Mouse (Mus musculus) neutrophil, adult 5-6 weeks (primary cell): ENCODE data around the gene Traf3. TPM values are rescaled to one million over a fixed set of nuclear protein-coding genes. Genes with fewer than 3 reads are reported as not detected.

Source experiments
- ATAC-seq: fragments of 151-379, 151-347 bp; 2 replicates; pipeline ENCODE4 v1.8.0; 2017; ENCODE audit warnings: mild to moderate bottlenecking, moderate TSS enrichment; ENCODE audit not compliant: insufficient number of reproducible peaks, poor library complexity, low FRiP score, severe bottlenecking; ENCODE audit errors: extremely low read depth
- total RNA-seq: library from RNA; stranded (forward); fragments of 200-1000 nt; gene quantifications from 2 replicates; pipeline ENCODE4 v1.2.3, GENCODE M21; 2017

Gene Traf3
- total RNA-seq, 1 experiment from 2014 or later, result 58.0 TPM

DNA sequence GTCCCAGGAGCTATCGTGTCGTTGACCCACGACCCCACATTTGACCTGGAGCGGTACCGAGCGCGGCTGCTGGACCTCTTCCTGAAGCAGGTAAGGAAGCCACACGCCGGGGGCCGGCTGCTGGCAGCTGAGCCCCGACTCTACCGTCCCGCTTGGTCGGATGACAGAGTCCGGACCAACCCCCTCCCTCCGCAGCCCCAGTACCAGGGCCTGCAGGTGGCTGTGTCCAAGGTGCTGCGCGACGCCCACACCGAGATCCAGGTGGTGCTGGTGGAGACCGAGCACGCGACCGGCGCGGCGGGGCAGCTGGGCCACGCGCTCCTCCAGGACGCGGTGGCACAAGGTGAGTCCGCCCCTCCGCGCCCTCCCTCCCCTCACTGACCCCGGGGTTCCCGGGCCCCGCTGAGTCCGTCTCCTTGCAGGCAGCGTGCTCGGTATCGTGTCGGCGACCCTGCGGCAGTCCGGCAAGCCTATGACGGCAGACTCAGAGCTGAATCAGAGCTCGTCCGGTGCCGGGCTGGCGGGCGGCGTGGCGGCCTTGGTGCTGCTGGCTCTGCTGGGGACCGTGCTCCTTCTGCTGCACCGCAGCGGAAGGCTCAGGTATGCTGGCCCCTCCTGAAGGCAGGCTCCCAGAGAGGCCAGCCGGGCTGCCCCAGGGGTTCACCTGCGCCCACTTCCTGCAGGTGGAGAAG lies 109.1 kb downstream of the Traf3 start:
- no peak for ATAC-seq

- ATAC-seq, result no peak
Measured at GRCm38 (mm10) chr12:111276371-111276770, 110.2 kb downstream of the Traf3 start.

GRCm38 (mm10) chr12:111283573-111283972 lies 117.4 kb downstream of the Traf3 start:
- ATAC-seq, result no peak

DNA sequence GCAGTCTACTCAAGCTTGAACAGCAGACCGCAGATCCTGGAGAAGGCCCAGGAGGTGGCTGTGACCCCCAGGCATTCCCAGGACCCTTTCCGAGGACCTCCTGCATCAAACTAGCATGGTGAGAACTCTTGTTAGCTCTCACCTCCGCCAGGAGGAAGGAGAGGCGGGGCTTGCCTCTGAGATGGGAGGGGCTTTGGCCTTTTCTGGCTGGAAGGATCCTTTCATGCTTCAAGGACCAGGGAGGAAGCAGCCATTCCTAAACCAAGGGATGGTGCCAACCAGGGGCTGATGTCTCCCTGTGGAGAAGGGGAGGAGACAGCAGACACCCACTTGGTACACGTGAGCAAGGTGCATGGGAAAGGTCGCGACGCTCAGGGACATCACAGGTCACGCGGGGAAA lies 118.4 kb downstream of the Traf3 start:
- ATAC-seq, result no peak

DNA sequence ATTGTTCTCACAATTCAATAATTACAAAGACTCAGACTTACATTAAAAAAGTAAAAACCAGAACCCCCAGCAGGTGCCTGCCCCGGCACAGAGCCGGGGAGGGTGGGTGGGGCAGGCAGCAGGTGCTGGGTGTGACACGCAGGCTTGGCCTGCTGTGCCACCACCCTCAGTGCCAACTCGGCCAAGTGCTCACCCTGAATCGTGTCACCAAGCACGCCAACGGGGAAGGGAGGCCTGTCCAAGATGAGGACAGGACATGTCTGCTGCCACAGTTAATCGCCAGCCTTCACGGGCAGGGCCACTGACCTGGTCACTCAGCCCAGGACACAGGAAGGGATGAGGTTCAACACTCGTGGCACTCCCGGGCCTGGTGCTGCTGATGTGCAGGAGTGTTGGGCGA lies 126.9 kb downstream of the Traf3 start:
- no peak for ATAC-seq

GRCm38 (mm10) chr12:111301322-111302017 lies 135.3 kb downstream of the Traf3 start:
- ATAC-seq, result no peak

- no peak for ATAC-seq
Measured at GRCm38 (mm10) chr12:111302018-111302345, 135.8 kb downstream of the Traf3 start.

DNA sequence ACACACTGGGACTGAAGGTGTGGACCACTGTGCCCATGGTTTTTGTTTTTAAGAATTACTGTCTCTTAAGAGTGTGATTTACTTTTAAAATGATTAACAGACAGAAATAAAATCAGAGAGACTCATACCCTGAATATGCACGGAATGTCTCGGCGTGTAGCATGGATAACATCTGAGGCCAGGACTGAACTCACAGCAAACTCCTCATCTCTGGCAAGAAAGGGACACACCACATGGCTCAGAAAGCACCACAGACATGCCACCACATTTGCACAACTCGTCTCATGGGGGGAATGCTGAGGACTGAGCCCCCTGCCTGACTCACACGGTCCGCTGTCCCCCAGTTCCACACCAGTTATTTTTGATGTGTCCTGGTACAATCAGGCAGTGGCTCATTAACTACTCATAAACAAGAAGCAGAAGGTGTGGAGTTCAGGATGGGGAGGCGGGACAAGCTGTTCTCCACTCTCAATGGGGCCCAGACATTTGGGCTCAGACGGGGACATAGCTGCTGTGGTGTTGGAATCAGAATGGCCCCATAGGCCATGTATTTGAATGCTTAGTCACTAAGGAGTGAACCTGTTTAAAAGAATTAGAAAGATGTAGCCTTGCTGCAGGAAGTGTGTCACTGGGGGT lies 137.7 kb downstream of the Traf3 start:
- no peak for ATAC-seq

DNA sequence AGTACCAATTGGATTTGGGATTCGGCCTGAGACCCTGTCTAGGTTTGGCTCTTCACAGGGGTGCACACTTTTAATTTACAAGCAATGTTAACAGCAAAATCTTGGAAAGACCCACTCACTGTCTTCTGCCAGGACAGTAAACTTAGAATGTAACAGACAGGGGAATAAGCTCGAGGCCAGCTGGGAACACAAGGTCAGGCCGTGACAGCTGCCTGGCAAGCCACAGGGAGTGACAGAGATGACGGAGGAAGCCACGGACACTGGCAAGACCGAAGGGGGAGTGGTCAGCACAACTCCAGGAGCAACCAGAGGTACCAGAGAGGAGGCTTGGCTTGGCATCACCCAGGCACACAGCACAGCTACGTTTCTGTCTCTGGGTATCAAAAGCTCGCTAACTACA lies 140.7 kb downstream of the Traf3 start:
- ATAC-seq, result no peak

- ATAC-seq, result no peak
Measured at GRCm38 (mm10) chr12:111309256-111309655, 143.1 kb downstream of the Traf3 start.

GRCm38 (mm10) chr12:111309931-111310330 lies 143.8 kb downstream of the Traf3 start:
- ATAC-seq, result no peak

GRCm38 (mm10) chr12:111311775-111312174 lies 145.6 kb downstream of the Traf3 start:
- ATAC-seq, result no peak

DNA sequence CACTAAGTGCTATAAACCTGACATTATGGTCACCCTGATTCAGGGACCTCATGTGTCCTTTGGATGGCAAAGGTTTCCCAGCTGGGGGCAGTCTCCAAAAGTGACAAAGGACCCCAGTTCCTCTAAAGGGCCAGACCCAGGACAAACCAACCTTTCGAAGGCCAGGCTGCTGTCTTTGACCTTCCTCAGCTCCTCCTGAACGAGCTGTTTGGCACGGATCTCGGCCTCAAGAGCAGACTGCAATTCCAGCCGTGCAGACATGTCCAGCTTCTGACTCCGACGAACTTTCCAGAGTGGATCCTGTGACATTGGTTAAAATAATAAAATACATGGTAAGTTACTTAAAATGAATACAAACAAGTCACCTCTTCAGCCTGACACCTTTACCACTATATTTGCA lies 148.1 kb downstream of the Traf3 start:
- ATAC-seq, result no peak

Other genes with a start within 250 kb of the Traf3 start
- gene Ankrd9, start 187.3 kb upstream of the Traf3 start, total RNA-seq, result 2.1 and 3.0 TPM in 2 replicates
- gene Rcor1, start 127.0 kb upstream of the Traf3 start, total RNA-seq, result 25.9 and 29.7 TPM in 2 replicates
- 0.98 TPM in 1 of 2 replicates, not detected in the other for gene 4930595D18Rik, start 18.1 kb downstream of the Traf3 start, total RNA-seq
- gene Amn, start 104.7 kb downstream of the Traf3 start, total RNA-seq, result 0.61 and 1.2 TPM in 2 replicates
- 3.1 and 4.8 TPM in 2 replicates for gene Cdc42bpb, start 211.3 kb downstream of the Traf3 start, total RNA-seq
- not detected in 2 replicates for gene Lbhd2, start 240.4 kb downstream of the Traf3 start, total RNA-seq